Mouse (Mus musculus) liver, embryonic 14.5 days (tissue): ENCODE results near the gene Fam163a. TPM values are rescaled to one million over a fixed set of nuclear protein-coding genes. Genes with fewer than 3 reads are reported as not detected.
"Not testable (repeated sequence)": the region's sequence is repeated elsewhere in the genome, so short reads cannot be mapped to it uniquely, and the experiment has no call there.

ENCODE experiments used
- ATAC-seq: fragments of 200-750 bp; cut with Nextera tagmentation; 2 replicates; pipeline ENCODE4 v1.8.0; 2017; ENCODE audit warnings: moderate number of reproducible peaks, mild to moderate bottlenecking, moderate library complexity; ENCODE audit not compliant: insufficient read depth
- DNase-seq, 3 experiments: peaks; one replicate each; pipeline ENCODE4 v3.0.0-alpha.2; 2012 to 2013; ENCODE audit warnings: low read depth in 3 of 3, low spot score in 3 of 3
- H3K27ac ChIP-seq: fragments of 300-500 bp; sonication (generic); 2 replicates; pipeline ENCODE4 v1.5.1; 2014; ENCODE audit warnings: moderate library complexity, mild to moderate bottlenecking, control low read depth, inconsistent platforms
- H3K27me3 ChIP-seq: fragments of 300-500 bp; sonication (generic); 2 replicates; pipeline ENCODE4 v1.6.1; 2014; ENCODE audit warnings: mild to moderate bottlenecking, low read length, moderate library complexity; ENCODE audit not compliant: control insufficient read depth, insufficient read depth
- H3K36me3 ChIP-seq: fragments of 300-500 bp; sonication (generic); replicated peaks from 2 replicates; pipeline ENCODE4 v1.6.1; 2014; ENCODE audit warnings: low read depth; ENCODE audit not compliant: control insufficient read depth, insufficient read depth
- H3K4me1 ChIP-seq, 2 experiments: fragments of 200-500 bp in 1 of 2; fragments of 300-500 bp in 1 of 2; sonication (generic) in 1 of 2; replicated peaks; 2 replicates each; pipeline ENCODE4 v1.6.1; 2012 to 2014; ENCODE audit warnings: antibody characterized with exemption in 1 of 2, inconsistent platforms in 1 of 2, low read length in 1 of 2; ENCODE audit not compliant: control insufficient read depth in 2 of 2, insufficient read depth in 2 of 2
- H3K4me2 ChIP-seq: fragments of 300-500 bp; sonication (generic); 2 replicates; pipeline ENCODE4 v1.6.1; 2014; ENCODE audit warnings: low read depth, mild to moderate bottlenecking, control low read depth, moderate library complexity
- H3K4me3 ChIP-seq, 2 experiments: fragments of 200-500 bp in 1 of 2; fragments of 300-500 bp in 1 of 2; sonication (generic) in 1 of 2; 2 replicates each; pipeline ENCODE4 v1.5.1; 2012 to 2014; ENCODE audit warnings: low read depth in 2 of 2, low read length in 2 of 2, mild to moderate bottlenecking in 2 of 2, control low read depth in 1 of 2, inconsistent platforms in 1 of 2, moderate library complexity in 1 of 2; ENCODE audit not compliant: insufficient read depth in 1 of 2
- H3K9ac ChIP-seq: fragments of 300-500 bp; sonication (generic); replicated peaks from 2 replicates; pipeline ENCODE4 v1.6.1; 2014; ENCODE audit warnings: mild to moderate bottlenecking, control low read depth, moderate library complexity
- H3K9me3 ChIP-seq: fragments of 300-500 bp; sonication (generic); 2 replicates; pipeline ENCODE4 v1.6.1; 2016; ENCODE audit warnings: low read length, mixed read lengths; ENCODE audit not compliant: control insufficient read depth
- CTCF ChIP-seq: IDR thresholded peaks from 2 replicates; pipeline ENCODE4 v1.5.1; 2016; ENCODE audit warnings: antibody characterized with exemption, low read depth, control low read depth
- EP300 ChIP-seq: IDR thresholded peaks from 2 replicates; pipeline ENCODE4 v1.6.1; 2016; ENCODE audit warnings: antibody characterized with exemption, low read depth
- whole genome bisulfite sequencing: fragments of 180-500 bp; shearing (Covaris S2); extraction: QIAGEN DNeasy Blood & Tissue Kit; methylation state at CpG from one replicate; pipeline ENCODE4 v1.1.7; 2014; ENCODE audit not compliant: insufficient replicate concordance; 5-methylcytosine and 5-hydroxymethylcytosine counted together
- polyA plus RNA-seq, 2 experiments: library from polyadenylated mRNA; depleted of rRNA in 1 of 2; stranded (reverse) in 1 of 2; unstranded in 1 of 2; fragments of >200 nt; fragmentation: Nextera tagmentation in 1 of 2; extraction: Ambion mirVana in 1 of 2; gene quantifications; 2 replicates each; pipeline versions ENCODE4 v1.2.1 to v1.2.3; 2012 to 2014

Gene Fam163a
- polyA plus RNA-seq, 2 experiments, result 0.01 TPM; not detected in 1

DNA sequence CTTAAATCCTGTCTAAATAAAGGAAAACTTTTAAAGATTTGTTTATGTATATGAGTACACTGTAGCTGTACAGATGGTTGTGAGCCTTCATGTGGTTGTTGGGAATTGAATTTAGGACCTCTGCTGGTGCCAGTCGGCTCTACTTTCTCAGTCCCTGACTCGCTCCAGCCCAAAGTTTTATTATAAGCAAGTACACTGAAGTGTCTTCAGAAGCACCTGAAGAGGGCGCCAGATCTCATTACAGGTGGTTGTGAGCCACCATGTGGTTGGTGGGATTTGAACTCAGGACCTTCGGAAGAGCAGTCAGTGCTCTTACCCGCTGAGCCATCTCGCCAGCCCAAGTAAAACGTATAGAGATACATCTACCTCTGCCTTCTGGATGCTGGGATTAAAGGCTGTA lies 164.8 kb downstream of the Fam163a start:
- H3K9me3 ChIP-seq, H3K27me3 ChIP-seq, H3K9ac ChIP-seq, H3K4me3 ChIP-seq, ATAC-seq: not testable (repeated sequence)
- Histone ChIP-seq H3K27ac (peak overlapping the region; percentile 78), H3K4me1 (peaks cover 16 to 28% of the 10 kb centered on the region in 2 experiments), H3K36me3 (peaks cover 20% of the 10 kb centered on the region), H3K4me2 (peak overlapping the region; percentile 83)
- DNase-seq, result peak in 2 of 3 experiments; percentile 42 to 45
- peak; percentile 63 for TF ChIP-seq CTCF
- 61% methylated on average over 7 of the region's 7 CpGs for WGBS

DNA sequence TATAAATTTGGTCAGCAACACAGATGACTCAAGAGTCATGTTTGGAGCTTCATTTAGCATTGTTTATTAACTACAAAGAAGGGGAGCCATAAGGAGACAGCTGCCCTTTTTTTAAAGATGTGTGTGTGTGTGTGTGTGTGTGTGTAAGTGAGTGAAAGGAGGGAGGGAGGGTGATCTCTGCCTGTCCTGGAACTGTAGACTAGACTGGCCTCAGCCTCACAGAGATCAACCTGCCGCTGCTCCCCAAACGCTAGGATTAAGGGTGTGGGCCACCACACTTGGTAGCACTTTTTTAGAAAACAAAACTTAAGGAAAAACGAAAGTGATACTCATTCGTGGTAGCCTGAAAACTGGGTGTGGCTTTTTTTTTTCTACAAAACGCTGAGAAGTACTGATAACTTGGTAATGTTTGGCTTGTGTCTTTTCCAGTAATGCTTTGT lies 167.7 kb downstream of the Fam163a start:
- peak overlapping the region; percentile 61 for H3K9ac ChIP-seq
- TF ChIP-seq CTCF (no peak), EP300 (no peak)
- DNase-seq, result peak; percentile 75 to 82 (median 79)
- peaks cover 12% of the 10 kb centered on the region for H3K36me3 ChIP-seq
- no peak for ATAC-seq
- H3K27ac ChIP-seq, result peak overlapping the region; percentile 97
- H3K4me2 ChIP-seq, result peak overlapping the region; percentile 84
- peak overlapping the region; percentile 76 to 85 for H3K4me3 ChIP-seq
- H3K4me1 ChIP-seq, result peaks cover 17 to 18% of the 10 kb centered on the region in 2 experiments
- H3K27me3 ChIP-seq, result no peaks in the 10 kb centered on the region
- 1% methylated on average over 5 of the region's 5 CpGs for WGBS
- H3K9me3 ChIP-seq, result no peaks in the 10 kb centered on the region

DNA sequence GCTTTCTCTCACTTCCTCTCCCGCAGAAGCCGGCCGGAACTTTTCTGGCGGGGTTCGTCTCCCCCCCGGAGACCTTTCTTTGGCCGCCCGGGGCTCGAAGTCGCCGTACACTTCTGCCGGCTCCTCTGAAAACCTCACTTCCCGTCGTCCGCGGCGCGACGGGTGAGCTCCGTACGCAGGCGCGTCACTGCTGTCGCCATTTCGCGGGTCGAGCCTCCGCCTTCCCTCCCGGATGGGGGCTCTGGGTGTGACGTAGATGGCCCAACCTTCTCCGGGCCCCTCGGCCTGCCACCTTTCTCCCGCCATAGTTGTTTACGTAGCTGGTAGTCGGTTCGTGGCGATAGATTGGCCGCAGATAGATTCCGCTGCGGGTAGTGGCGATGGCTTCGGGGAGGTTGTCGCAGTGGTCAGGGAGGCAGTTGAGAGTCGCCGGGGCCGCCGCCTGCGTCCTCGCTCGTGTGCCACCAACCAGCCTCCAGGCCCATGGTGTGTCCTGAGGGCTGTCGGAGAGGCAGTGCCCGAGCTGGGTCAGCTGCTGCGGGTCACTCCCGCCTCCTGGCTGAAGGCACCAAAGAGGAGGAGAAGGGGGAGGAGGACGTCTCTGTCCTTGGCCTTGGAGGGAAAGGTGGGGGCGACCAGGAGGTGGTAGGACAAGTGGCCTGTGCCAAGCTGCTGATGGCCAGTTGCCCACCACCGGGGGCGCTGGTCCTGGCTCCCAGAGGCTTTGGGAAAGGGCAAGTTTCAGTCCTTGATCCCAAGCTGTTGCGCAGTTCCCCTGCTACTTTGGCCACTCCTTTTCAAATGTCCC lies 168.7 kb downstream of the Fam163a start, which contains the start of gene Tor1aip1:
Tor1aip1 (minus strand) TSS at position 551 of the 808 bp plus-strand sequence.
- no peaks in the 10 kb centered on the region for H3K9me3 ChIP-seq
- peaks cover 10 to 11% of the 10 kb centered on the region in 2 experiments for H3K4me1 ChIP-seq
- H3K36me3 ChIP-seq, result peaks cover 18% of the 10 kb centered on the region
- peak; percentile 85 for ATAC-seq
- peak; percentile 82 for TF ChIP-seq CTCF
- TF ChIP-seq EP300, result no peak; the same call in 1 of the 2 replicates
- peak within 1 kb of the TSS; percentile 97 for H3K9ac ChIP-seq
- peak within 1 kb of the TSS; percentile 76 to 85 for H3K4me3 ChIP-seq
- peak within 1 kb of the TSS; percentile 97 for H3K27ac ChIP-seq
- DNase-seq, result peak; percentile 89 to 93 (median 92)
- WGBS, result under 1% methylated on average over 59 of the region's 59 CpGs
- H3K27me3 ChIP-seq, result no peaks in the 10 kb centered on the region
- peak within 1 kb of the TSS; percentile 84 for H3K4me2 ChIP-seq

DNA sequence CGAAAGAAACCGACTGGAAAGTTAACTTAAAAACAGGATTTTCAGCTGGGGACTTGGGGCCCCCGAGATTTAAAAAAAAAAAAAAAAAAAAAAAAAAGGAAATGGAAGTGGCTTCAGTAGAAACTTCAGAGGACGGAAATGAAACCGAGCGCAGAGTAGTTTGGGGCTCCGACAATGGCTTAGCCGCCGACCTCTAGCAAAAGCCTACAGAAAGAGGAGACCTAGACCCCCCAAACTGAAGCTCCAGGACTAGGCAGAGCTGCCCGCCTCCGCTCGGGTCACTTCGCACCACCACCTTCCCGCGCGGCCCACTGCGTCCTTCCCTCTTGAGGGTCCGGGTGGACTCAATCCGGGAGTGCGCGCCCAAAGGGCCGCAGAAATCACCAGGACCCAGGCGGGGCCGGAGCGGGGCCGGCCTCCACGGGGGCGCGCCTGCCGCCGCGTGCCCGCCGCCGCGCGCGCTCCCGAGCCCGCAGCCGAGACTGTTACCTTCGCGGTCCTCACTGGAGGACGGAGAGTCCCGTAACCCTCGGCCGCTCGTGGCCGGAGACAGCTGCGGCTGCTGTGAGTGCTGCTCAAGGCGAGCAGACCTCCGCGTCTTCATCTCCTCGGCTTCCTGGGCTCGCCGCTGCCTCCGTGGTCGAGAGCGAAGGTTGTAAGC lies 169.4 kb downstream of the Fam163a start, which contains the start of gene Tor1aip2:
Tor1aip2 (plus strand) TSS at position 135 of the 661 bp plus-strand sequence.
- H3K36me3 ChIP-seq, result peaks cover 25% of the 10 kb centered on the region
- DNase-seq, result peak; percentile 74 to 78 (median 77)
- under 1% methylated on average over 59 of the region's 59 CpGs for WGBS
- H3K27ac ChIP-seq, result peak within 1 kb of the TSS; percentile 97
- peak within 1 kb of the TSS; percentile 97 for H3K9ac ChIP-seq
- peak within 1 kb of the TSS; percentile 84 for H3K4me2 ChIP-seq
- peak within 1 kb of the TSS; percentile 76 to 85 for H3K4me3 ChIP-seq
- H3K27me3 ChIP-seq, result no peaks in the 10 kb centered on the region
- no peaks in the 10 kb centered on the region for H3K9me3 ChIP-seq
- TF ChIP-seq EP300, result peak; percentile 14; the same call in 1 of the 2 replicates
- TF ChIP-seq CTCF, result no peak
- H3K4me1 ChIP-seq, result peaks cover 8 to 10% of the 10 kb centered on the region in 2 experiments
- peak; percentile 82 for ATAC-seq
